Mouse (Mus musculus) spleen, adult 18-20 months (tissue): ENCODE measurements at regions not wholly inside any gene's neighbourhood (a gene's known extent, or its start where the extent isn't known, plus 50 kb on each side); places are given as distances from the start of the nearest gene placed in this dataset.

Source experiments
- DNase-seq, 2 experiments: peaks; one replicate each; pipeline ENCODE4 v3.0.0; 2022; ENCODE audit warnings: mixed read lengths in 2 of 2

- no peak for DNase-seq
Measured at GRCm38 (mm10) chr3:38116071-38116787, 368.4 kb downstream of the Ankrd50 start.

- no peak for DNase-seq
Measured at GRCm38 (mm10) chr3:38112568-38112967, 372.1 kb downstream of the Ankrd50 start.

- no peak for DNase-seq
Measured at GRCm38 (mm10) chr3:38105022-38105857, 379.4 kb downstream of the Ankrd50 start.

- no peak for DNase-seq
Measured at GRCm38 (mm10) chr3:38104418-38104817, 380.1 kb upstream of the Gm5148 start.

- no peak for DNase-seq
Measured at GRCm38 (mm10) chr3:38102985-38103384, 378.7 kb upstream of the Gm5148 start.

- DNase-seq, result no peak
Measured at GRCm38 (mm10) chr3:38102181-38102580, 377.9 kb upstream of the Gm5148 start.

- DNase-seq, result no peak
Measured at GRCm38 (mm10) chr3:38094370-38094979, 370.2 kb upstream of the Gm5148 start.

GRCm38 (mm10) chr3:38084548-38084947 lies 360.3 kb upstream of the Gm5148 start:
- DNase-seq, result no peak

GRCm38 (mm10) chr3:38082386-38082785 lies 358.1 kb upstream of the Gm5148 start:
- no peak for DNase-seq

GRCm38 (mm10) chr3:38076835-38077234 lies 352.5 kb upstream of the Gm5148 start:
- DNase-seq, result no peak

- DNase-seq, result no peak
Measured at GRCm38 (mm10) chr3:38073946-38074345, 349.7 kb upstream of the Gm5148 start.

- DNase-seq, result no peak
Measured at GRCm38 (mm10) chr3:38055627-38056026, 331.3 kb upstream of the Gm5148 start.

GRCm38 (mm10) chr3:38052941-38053340 lies 328.7 kb upstream of the Gm5148 start:
- DNase-seq, result no peak

GRCm38 (mm10) chr3:38051748-38052147 lies 327.5 kb upstream of the Gm5148 start:
- DNase-seq, result no peak

- no peak for DNase-seq
Measured at GRCm38 (mm10) chr3:38050856-38051255, 326.6 kb upstream of the Gm5148 start.

- no peak for DNase-seq
Measured at GRCm38 (mm10) chr3:38050366-38050765, 326.1 kb upstream of the Gm5148 start.

GRCm38 (mm10) chr3:38049290-38049689 lies 325.0 kb upstream of the Gm5148 start:
- DNase-seq, result no peak

- DNase-seq, result no peak
Measured at GRCm38 (mm10) chr3:38047445-38047844, 323.2 kb upstream of the Gm5148 start.

- DNase-seq, result no peak
Measured at GRCm38 (mm10) chr3:38046611-38047010, 322.3 kb upstream of the Gm5148 start.

GRCm38 (mm10) chr3:38045989-38046388 lies 321.7 kb upstream of the Gm5148 start:
- DNase-seq, result no peak

GRCm38 (mm10) chr3:38045523-38045922 lies 321.2 kb upstream of the Gm5148 start:
- no peak for DNase-seq

GRCm38 (mm10) chr3:38044338-38044737 lies 320.0 kb upstream of the Gm5148 start:
- no peak for DNase-seq

- DNase-seq, result no peak
Measured at GRCm38 (mm10) chr3:38042614-38043013, 318.3 kb upstream of the Gm5148 start.

- no peak for DNase-seq
Measured at GRCm38 (mm10) chr3:38036131-38036530, 311.8 kb upstream of the Gm5148 start.
